18 mouse cellular contexts compared by ENCODE assay signal in the genomic region with DNA sequence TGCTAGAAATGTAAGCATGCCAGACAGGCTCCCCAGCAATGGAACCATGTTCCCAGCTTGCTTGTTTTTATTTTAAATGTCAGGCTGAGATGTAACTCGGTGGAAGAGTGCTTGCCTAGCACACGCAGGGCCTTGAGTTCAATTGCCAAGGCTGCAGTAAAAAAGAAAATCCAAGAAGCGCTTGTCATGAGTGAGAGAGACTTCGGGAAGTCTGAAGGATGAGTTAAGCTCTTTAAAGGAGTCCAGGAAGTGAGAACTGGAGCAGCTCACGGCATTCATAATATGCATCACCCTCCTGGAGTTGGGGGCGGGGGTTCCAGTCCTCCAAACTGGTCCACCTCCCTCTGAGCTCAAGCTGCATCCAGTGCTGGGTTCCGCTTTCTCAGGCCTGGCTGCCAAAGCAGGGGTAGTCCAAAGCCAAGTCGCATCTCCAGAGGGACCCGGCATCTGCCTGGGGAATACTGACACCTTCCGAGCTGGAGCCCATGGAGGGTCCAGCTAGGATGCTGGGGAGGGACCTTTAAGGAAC. TPM values are rescaled to one million over a fixed set of nuclear protein-coding genes. Genes with fewer than 3 reads are reported as not detected.
DNase-seq lines count a peak whose midpoint lies in the region; ATAC-seq and TF ChIP-seq lines count a peak whose summit lies in the region.
"Had no signal": no experiment of that assay in that cellular context is flagged by ENCODE, and none has a peak within 500 bp of the region (broad histone marks: within the 10 kb centered on the region; RNA-seq: fewer than 3 reads in every experiment).

No protein-coding gene starts in this region.

- peak; percentile 34; the same call in 1 of the 2 replicates for ATAC-seq in frontal cortex, adult (ENCODE audit: low TSS enrichment)
- ATAC-seq: forebrain, embryonic 14.5 days; intestine, embryonic 15.5 days had no signal

- peak overlapping the region; percentile 24; the same call in 1 of the 2 replicates for H3K27ac ChIP-seq in left cerebral cortex, adult 2 months
- H3K27ac ChIP-seq: embryonic facial prominence, embryonic 10.5 days; heart, embryonic 15.5 days; hindbrain, embryonic 10.5 days; hindbrain, embryonic 14.5 days; intestine, embryonic 15.5 days had no signal

- no peak for DNase-seq in frontal cortex, adult 2 months (ENCODE audit: extremely low spot score in 1 of 2, low spot score in 1 of 2)
- DNase-seq in left cerebral cortex, adult 2 months (ENCODE audit: extremely low spot score in 1 of 2, low spot score in 2 of 2): no peak
- DNase-seq in left cerebral cortex, postnatal 14 days (ENCODE audit: low spot score in 2 of 2): no peak
- peak; percentile 67 for DNase-seq in adrenal gland, adult 2 months
- peak; percentile 57 for DNase-seq in adrenal gland, postnatal 14 days
- no peak for DNase-seq in right cerebral cortex, postnatal 14 days
- DNase-seq in layer of hippocampus, postnatal 25 days (ENCODE audit: extremely low spot score in 1 of 2, low spot score in 1 of 2): no peak
- DNase-seq: cerebellum, adult 2 months; heart, adult 18-20 months; heart, postnatal 14 days; kidney, adult 18-20 months had no signal

- intact Hi-C loops in left cerebral cortex, adult 2 months (cut with DNase I): no loop called here
- intact Hi-C loops in left cerebral cortex, postnatal 14 days (cut with DNase I): no loop called here

- TF ChIP-seq CTCF in left cerebral cortex, adult 2 months (IDR thresholded peaks at IDR 0.05): no peak

- no peak overlapping the region for H3K4me3 ChIP-seq in left cerebral cortex, adult 2 months
- H3K4me3 ChIP-seq: embryonic facial prominence, embryonic 10.5 days; heart, embryonic 15.5 days; hindbrain, embryonic 10.5 days; intestine, embryonic 15.5 days had no signal

RNA-seq across cellular contexts. Expression of gene Gas7, which starts 34.5 kb away (rescaled TPM):
- polyA plus RNA-seq in frontal cortex, adult 2 months (2012; rRNA removed): 158 and 166 TPM in 2 replicates
- 100 to 1,000 TPM; 539 to 559 TPM for total RNA-seq in left cerebral cortex, adult 2 months (2021)
- 100 to 1,000 TPM; 563 to 593 TPM for total RNA-seq in left cerebral cortex, postnatal 14 days (2021)
- total RNA-seq in adrenal gland, adult 2 months (2021): 10 to 100 TPM; 33.2 to 78.4 TPM
- polyA plus RNA-seq in adrenal gland, adult 2 months (2012; rRNA removed): 6.9 and 7.4 TPM in 2 replicates
- 23.3 and 28.8 TPM in 2 replicates for total RNA-seq in adrenal gland, postnatal 14 days (2021)
- total RNA-seq in layer of hippocampus, postnatal 25 days (2021): 100 to 1,000 TPM; 429 to 466 TPM

Comparison
In these comparisons a context has a peak if more than half of its experiments do, and no peak if none do; other contexts are left out.
1. DNase-seq: peak in adrenal gland, adult 2 months (single experiment) and adrenal gland, postnatal 14 days (single experiment); none in frontal cortex, adult 2 months (0 of 2), left cerebral cortex, adult 2 months (0 of 2), left cerebral cortex, postnatal 14 days (0 of 2), right cerebral cortex, postnatal 14 days (single experiment) and layer of hippocampus, postnatal 25 days (0 of 2).
2. RNA of gene Gas7, which starts 34.5 kb away (total RNA-seq): 563 to 593 TPM in left cerebral cortex, postnatal 14 days, 539 to 559 TPM in left cerebral cortex, adult 2 months and 429 to 466 TPM in layer of hippocampus, postnatal 25 days; 33.2 to 78.4 TPM in adrenal gland, adult 2 months and 23.3 to 28.8 TPM in adrenal gland, postnatal 14 days; every median in the first group is over 4 times any median in the second.